Mouse (Mus musculus): ENCODE data around the gene Neu1. TPM values are rescaled to one million over a fixed set of nuclear protein-coding genes. Genes with fewer than 3 reads are reported as not detected.

Neu1 gene
- polyA plus RNA-seq, 1 experiment from 2014 or later, result 75.4 TPM

- no peak for DNase-seq (ENCODE audit: low read depth, low spot score)
- in situ Hi-C loops (cut with MboI; ENCODE audit: low pct_unique_long_range_greater_than_20kb), result no loop called here
- H3K27me3 ChIP-seq, result no peaks in the 10 kb centered on the region
- TF ChIP-seq CTCF (IDR thresholded peaks at IDR 0.05), result no peak
- no peak for ATAC-seq
- ChIA-PET POLR2A (no interaction called here), CTCF (interaction anchor here (2.9 kb wide), 1 partner anchor 22 kb away, joined by 12 read pairs; no protein-coding TSS in a partner anchor)
These were observed 47.2 kb downstream of the Neu1 start for GRCm38 (mm10) chr17:34978239-34978638.

GRCm38 (mm10) chr17:34979631-34980030, 48.6 kb downstream of the Neu1 start:
- no peak for DNase-seq (ENCODE audit: low read depth, low spot score)
- CTCF ChIA-PET, result interaction anchor here (0.7 to 2.9 kb wide), 5 partner anchors 12 to 36 kb away, joined by 3 to 23 read pairs (median 3); no protein-coding TSS in a partner anchor
- POLR2A ChIA-PET, result interaction anchor here (0.5 kb wide), 1 partner anchor 1484 kb away, joined by 7 read pairs; no protein-coding TSS in a partner anchor
- in situ Hi-C loops (cut with MboI; ENCODE audit: low pct_unique_long_range_greater_than_20kb), result loop anchor here (5.0 kb wide), 1 partner anchor 62 kb away; no protein-coding TSS in a partner anchor
- no peak for TF ChIP-seq CTCF (IDR thresholded peaks at IDR 0.05)
- no peaks in the 10 kb centered on the region for H3K27me3 ChIP-seq
- ATAC-seq, result no peak

GRCm38 (mm10) chr17:34980655-34981054, 49.6 kb downstream of the Neu1 start:
- in situ Hi-C loops (cut with MboI; ENCODE audit: low pct_unique_long_range_greater_than_20kb), result loop anchor here (5.0 kb wide), 1 partner anchor 63 kb away; no protein-coding TSS in a partner anchor
- ChIA-PET CTCF (interaction anchor here (0.7 to 2.9 kb wide), 8 partner anchors 13 to 126 kb away, joined by 3 to 23 read pairs (median 4); no protein-coding TSS in a partner anchor), POLR2A (interaction anchor here (0.9 to 1.4 kb wide), 4 partner anchors 13 to 26 kb away, joined by 3 to 7 read pairs (median 4); no protein-coding TSS in a partner anchor)
- no peak for DNase-seq (ENCODE audit: low read depth, low spot score)
- no peaks in the 10 kb centered on the region for H3K27me3 ChIP-seq
- no peak for ATAC-seq
- peak; percentile 86 for TF ChIP-seq CTCF (IDR thresholded peaks at IDR 0.05)

- no peak for TF ChIP-seq CTCF (IDR thresholded peaks at IDR 0.05)
- ATAC-seq (peak; percentile 58), DNase-seq (ENCODE audit: low read depth, low spot score) (no peak)
- ChIA-PET CTCF (interaction anchor here (0.9 to 3.2 kb wide), 9 partner anchors 14 to 127 kb away, joined by 3 to 23 read pairs (median 4); no protein-coding TSS in a partner anchor), POLR2A (interaction anchor here (0.8 to 1.5 kb wide), 7 partner anchors 8 to 27 kb away, joined by 3 to 8 read pairs (median 5); no protein-coding TSS in a partner anchor)
- no peaks in the 10 kb centered on the region for H3K27me3 ChIP-seq
- in situ Hi-C loops (cut with MboI; ENCODE audit: low pct_unique_long_range_greater_than_20kb), result loop anchor here (5.0 kb wide), 1 partner anchor 64 kb away; no protein-coding TSS in a partner anchor
These were observed 50.7 kb downstream of the Neu1 start, which contains the start of gene Lsm2 for GRCm38 (mm10) chr17:34981690-34982180. Lsm2 (plus strand) TSS chr17:34981862.

- in situ Hi-C loops (cut with MboI; ENCODE audit: low pct_unique_long_range_greater_than_20kb), result loop anchor here (5.0 kb wide), 1 partner anchor 65 kb away; no protein-coding TSS in a partner anchor
- POLR2A ChIA-PET, result interaction anchor here (1.5 kb wide), 1 partner anchor 8 kb away, joined by 8 read pairs; no protein-coding TSS in a partner anchor
- no peaks in the 10 kb centered on the region for H3K27me3 ChIP-seq
- DNase-seq (ENCODE audit: low read depth, low spot score), result no peak
- no peak for ATAC-seq
- CTCF ChIA-PET, result interaction anchor here (3.2 kb wide), 1 partner anchor 27 kb away, joined by 20 read pairs; no protein-coding TSS in a partner anchor
- no peak for TF ChIP-seq CTCF (IDR thresholded peaks at IDR 0.05)
These were observed 51.3 kb downstream of the Neu1 start for GRCm38 (mm10) chr17:34982328-34982727.

GRCm38 (mm10) chr17:34984218-34984617, 53.2 kb downstream of the Neu1 start:
- H3K27me3 ChIP-seq, result no peaks in the 10 kb centered on the region
- ChIA-PET POLR2A (interaction anchor here (0.7 kb wide), 2 partner anchors 28 to 971 kb away, joined by 3 to 4 read pairs; no protein-coding TSS in a partner anchor), CTCF (interaction anchor here (0.8 to 3.2 kb wide), 11 partner anchors 11 to 194 kb away, joined by 3 to 22 read pairs (median 4); no protein-coding TSS in a partner anchor)
- TF ChIP-seq CTCF (IDR thresholded peaks at IDR 0.05), result peak; percentile 80
- in situ Hi-C loops (cut with MboI; ENCODE audit: low pct_unique_long_range_greater_than_20kb), result loop anchor here (5.0 kb wide), 1 partner anchor 67 kb away; no protein-coding TSS in a partner anchor
- no peak for ATAC-seq
- no peak for DNase-seq (ENCODE audit: low read depth, low spot score)

Other genes starting within 250 kb of the Neu1 start
- gene C4b, start 187.4 kb upstream of the Neu1 start, polyA plus RNA-seq (2021), result 1.1 TPM
- not detected for gene Cyp21a1, start 126.7 kb upstream of the Neu1 start, polyA plus RNA-seq (2021)
- 50.8 TPM for gene Stk19, start 94.3 kb upstream of the Neu1 start, polyA plus RNA-seq (2021)
- gene Dxo, start 94.2 kb upstream of the Neu1 start, polyA plus RNA-seq (2021), result 34.4 TPM
- gene Skiv2l, start 81.0 kb upstream of the Neu1 start, polyA plus RNA-seq (2021), result 69.3 TPM
- 73.2 TPM for gene Nelfe, start 80.9 kb upstream of the Neu1 start, polyA plus RNA-seq (2021)
- 3.1 TPM for gene Cfb, start 68.7 kb upstream of the Neu1 start, polyA plus RNA-seq (2021)
- gene Zbtb12, start 51.8 kb upstream of the Neu1 start, polyA plus RNA-seq (2021), result 33.5 TPM
- gene Gm20547, start 49.2 kb upstream of the Neu1 start, polyA plus RNA-seq (2021), result not detected
- 0.65 TPM for gene C2, start 33.0 kb upstream of the Neu1 start, polyA plus RNA-seq (2021)
- 200 TPM for gene Ehmt2, start 32.8 kb upstream of the Neu1 start, polyA plus RNA-seq (2021)
- gene Slc44a4, start 16.8 kb upstream of the Neu1 start, polyA plus RNA-seq (2021), result 0.37 TPM
- gene Hspa1b, start 28.0 kb downstream of the Neu1 start, polyA plus RNA-seq (2021), result 47.3 TPM
- gene Gm20481, start 38.7 kb downstream of the Neu1 start, polyA plus RNA-seq (2021), result 1.2 TPM
- gene Hspa1a, start 40.9 kb downstream of the Neu1 start, polyA plus RNA-seq (2021), result 9.2 TPM
- gene Hspa1l, start 41.5 kb downstream of the Neu1 start, polyA plus RNA-seq (2021), result 1.9 TPM
- gene Lsm2, start 50.6 kb downstream of the Neu1 start, polyA plus RNA-seq (2021), result 64.4 TPM
- gene Vars, start 69.7 kb downstream of the Neu1 start, polyA plus RNA-seq (2021), result 123 TPM
- gene Vwa7, start 85.3 kb downstream of the Neu1 start, polyA plus RNA-seq (2021), result 1.2 TPM
- 0.64 TPM for gene Sapcd1, start 96.8 kb downstream of the Neu1 start, polyA plus RNA-seq (2021)
- gene Msh5, start 115.5 kb downstream of the Neu1 start, polyA plus RNA-seq (2021), result 2.9 TPM
- 671 TPM for gene Clic1, start 118.7 kb downstream of the Neu1 start, polyA plus RNA-seq (2021)
- 198 TPM for gene Ddah2, start 127.8 kb downstream of the Neu1 start, polyA plus RNA-seq (2021)
- not detected for gene Ly6g6c, start 134.1 kb downstream of the Neu1 start, polyA plus RNA-seq (2021)
- not detected for gene Mpig6b, start 134.9 kb downstream of the Neu1 start, polyA plus RNA-seq (2021)
- not detected for gene Ly6g6e, start 145.6 kb downstream of the Neu1 start, polyA plus RNA-seq (2021)
- 0.19 TPM for gene Ly6g6d, start 146.8 kb downstream of the Neu1 start, polyA plus RNA-seq (2021)
- not detected for gene Ly6g6f, start 154.4 kb downstream of the Neu1 start, polyA plus RNA-seq (2021)
- 77.3 TPM for gene Abhd16a, start 158.0 kb downstream of the Neu1 start, polyA plus RNA-seq (2021)
- gene Ly6g5c, start 177.0 kb downstream of the Neu1 start, polyA plus RNA-seq (2021), result not detected
- gene Ly6g5b, start 184.2 kb downstream of the Neu1 start, polyA plus RNA-seq (2021), result 0.27 TPM
- 28.4 TPM for gene Gpank1, start 190.2 kb downstream of the Neu1 start, polyA plus RNA-seq (2021)
- gene Csnk2b, start 190.8 kb downstream of the Neu1 start, polyA plus RNA-seq (2021), result 254 TPM
- 29.3 TPM for gene D17H6S53E, start 195.1 kb downstream of the Neu1 start, polyA plus RNA-seq (2021)
- gene Apom, start 200.8 kb downstream of the Neu1 start, polyA plus RNA-seq (2021), result 0.15 TPM
- gene Bag6, start 203.9 kb downstream of the Neu1 start, polyA plus RNA-seq (2021), result 283 TPM
- 300 TPM for gene Prrc2a, start 233.6 kb downstream of the Neu1 start, polyA plus RNA-seq (2021)
- 0.14 TPM for gene Aif1, start 244.8 kb downstream of the Neu1 start, polyA plus RNA-seq (2021)

Data from Patski (cell line).